Mouse (Mus musculus): Measurements from ENCODE around the gene Mov10. TPM values are rescaled to one million over a fixed set of nuclear protein-coding genes. Genes with fewer than 3 reads are reported as not detected.

The Mov10 gene
- total and polyA plus RNA-seq, 3 experiments, result 7.2 to 31.9 (median 18.4) TPM

GRCm38 (mm10) chr3:104812254-104812653 is 6.1 kb downstream of the Mov10 start:
- peak overlapping the region; percentile 95 for H3K4me2 ChIP-seq (ENCODE audit: insufficient read depth, low read depth, poor library complexity, severe bottlenecking)
- dilution Hi-C loops (cut with MboI; ENCODE audit: extremely low pct_ligation_motif_present, extremely low pct_unique_long_range_greater_than_20kb, low sequenced_read_pairs) (no loop called here), in situ Hi-C loops (cut with MboI; ENCODE audit: low pct_ligation_motif_present, low pct_unique_long_range_greater_than_20kb, low sequenced_read_pairs) (no loop called here)
- H3K9me3 ChIP-seq (replicated peaks; ENCODE audit: low read length), result no peaks in the 10 kb centered on the region
- H3K9ac ChIP-seq (ENCODE audit: insufficient read depth, low read depth), result peak overlapping the region; percentile 53; the same call in 1 of the 2 replicates
- H3K4me3 ChIP-seq (replicated peaks in 1 of 3; ENCODE audit: low read depth in 2 of 3, low read length in 2 of 3, poor library complexity in 1 of 3), result peak overlapping the region in 1 of 3 experiments; percentile 11
- H3K36me3 ChIP-seq (replicated peaks in 1 of 2; ENCODE audit: control insufficient read depth in 1 of 2, insufficient read depth in 1 of 2, low read length in 1 of 2), result peaks cover 0 to 13% of the 10 kb centered on the region in 2 experiments
- no peak overlapping the region; the same call in 1 of the 2 replicates for H3K27ac ChIP-seq (ENCODE audit: insufficient read depth, low read depth)
- peaks cover 14 to 30% of the 10 kb centered on the region in 2 experiments for H3K4me1 ChIP-seq (ENCODE audit: control insufficient read depth in 1 of 2, insufficient read depth in 2 of 2)
- H3K79me2 ChIP-seq (replicated peaks; ENCODE audit: control insufficient read depth, extremely low read depth, insufficient read depth, poor library complexity, severe bottlenecking), result no peaks in the 10 kb centered on the region
- no peaks in the 10 kb centered on the region for H3K27me3 ChIP-seq (replicated peaks)
- peak; percentile 47 for DNase-seq (ENCODE audit: extremely low read depth)
- TF ChIP-seq ZMIZ1 (IDR thresholded peaks at IDR 0.05; ENCODE audit: low read depth, low read length) (no peak), HCFC1 (IDR thresholded peaks at IDR 0.05; ENCODE audit: low read depth, low read length) (peak; percentile 25; the same call in 1 of the 2 replicates), IRF4 (IDR thresholded peaks at IDR 0.05; ENCODE audit: low read depth, low read length) (peak; percentile 76; the same call in 1 of the 2 replicates), EP300 (IDR thresholded peaks at IDR 0.05; ENCODE audit: low read length) (peak; percentile 49; the same call in 1 of the 2 replicates), NRF1 (IDR thresholded peaks at IDR 0.05; ENCODE audit: low read depth, low read length) (peak; percentile 16; the same call in 1 of the 2 replicates), E2F4 (IDR thresholded peaks at IDR 0.05; ENCODE audit: insufficient replicate concordance, low read depth, low read length) (no peak), ELF1 (IDR thresholded peaks at IDR 0.05; ENCODE audit: low read depth, low read length) (peak; percentile 57), MAZ (IDR thresholded peaks at IDR 0.05; ENCODE audit: low read depth, low read length) (0 out of 2 replicates have a peak, but pooled peaks have one; percentile 33), USF1 (IDR thresholded peaks at IDR 0.05; ENCODE audit: low read depth, low read length) (no peak), SIN3A (IDR thresholded peaks at IDR 0.05; ENCODE audit: low read length) (0 out of 2 replicates have a peak, but pooled peaks have one; percentile 42), POLR2A (IDR thresholded peaks at IDR 0.05; ENCODE audit: low read depth, low read length) (peak; percentile 43), MEF2A (IDR thresholded peaks at IDR 0.05; ENCODE audit: borderline replicate concordance, low read depth, low read length) (0 out of 2 replicates have a peak, but pooled peaks have one; percentile 16), KAT2A (IDR thresholded peaks at IDR 0.05; ENCODE audit: insufficient replicate concordance, low read length) (no peak), UBTF (IDR thresholded peaks at IDR 0.05; ENCODE audit: low read depth, low read length) (no peak), TCF12 (IDR thresholded peaks at IDR 0.05; ENCODE audit: low read depth, low read length) (peak; percentile 49; the same call in 1 of the 2 replicates), CHD2 (IDR thresholded peaks at IDR 0.05; ENCODE audit: low read length) (0 out of 2 replicates have a peak, but pooled peaks have one; percentile 42)

- dilution Hi-C loops (cut with MboI; ENCODE audit: extremely low pct_ligation_motif_present, extremely low pct_unique_long_range_greater_than_20kb, low sequenced_read_pairs) (no loop called here), in situ Hi-C loops (cut with MboI; ENCODE audit: low pct_ligation_motif_present, low pct_unique_long_range_greater_than_20kb, low sequenced_read_pairs) (no loop called here)
- Histone ChIP-seq H3K27ac (ENCODE audit: insufficient read depth, low read depth) (no peak overlapping the region), H3K27me3 (replicated peaks) (no peaks in the 10 kb centered on the region), H3K9ac (ENCODE audit: insufficient read depth, low read depth) (no peak overlapping the region), H3K4me3 (replicated peaks in 1 of 3; ENCODE audit: low read depth in 2 of 3, low read length in 2 of 3, poor library complexity in 1 of 3) (no peak overlapping the region), H3K4me1 (ENCODE audit: control insufficient read depth in 1 of 2, insufficient read depth in 2 of 2) (peaks cover 10 to 25% of the 10 kb centered on the region in 2 experiments), H3K9me3 (replicated peaks; ENCODE audit: low read length) (no peaks in the 10 kb centered on the region), H3K4me2 (ENCODE audit: insufficient read depth, low read depth, poor library complexity, severe bottlenecking) (no peak overlapping the region), H3K79me2 (replicated peaks; ENCODE audit: control insufficient read depth, extremely low read depth, insufficient read depth, poor library complexity, severe bottlenecking) (no peaks in the 10 kb centered on the region), H3K36me3 (replicated peaks in 1 of 2; ENCODE audit: control insufficient read depth in 1 of 2, insufficient read depth in 1 of 2, low read length in 1 of 2) (peaks cover 0 to 17% of the 10 kb centered on the region in 2 experiments)
- no peak for DNase-seq (ENCODE audit: extremely low read depth)
- TF ChIP-seq POLR2AphosphoS2 (IDR thresholded peaks at IDR 0.05; ENCODE audit: low read depth, low read length), result no peak
- TF ChIP-seq UBTF (IDR thresholded peaks at IDR 0.05; ENCODE audit: low read depth, low read length), result no peak
- no peak for TF ChIP-seq EP300 (IDR thresholded peaks at IDR 0.05; ENCODE audit: low read length)
- no peak for TF ChIP-seq RCOR1 (conservative IDR thresholded peaks at IDR 0.05; ENCODE audit: low read depth, low read length)
- TF ChIP-seq ETS1 (conservative IDR thresholded peaks at IDR 0.05; ENCODE audit: low read depth, low read length), result no peak
- TF ChIP-seq MAX (IDR thresholded peaks at IDR 0.05; ENCODE audit: low read length), result no peak
- TF ChIP-seq JUN (IDR thresholded peaks at IDR 0.05; ENCODE audit: insufficient read depth, low read depth, low read length), result no peak
- no peak for TF ChIP-seq CHD1 (IDR thresholded peaks at IDR 0.05; ENCODE audit: low read depth, low read length)
- no peak for TF ChIP-seq POLR2A (IDR thresholded peaks at IDR 0.05; ENCODE audit: low read depth, low read length)
- TF ChIP-seq GABPA (IDR thresholded peaks at IDR 0.05; ENCODE audit: insufficient replicate concordance, low read depth, low read length), result no peak
- TF ChIP-seq ZMIZ1 (IDR thresholded peaks at IDR 0.05; ENCODE audit: low read depth, low read length), result no peak
- TF ChIP-seq RAD21 (IDR thresholded peaks at IDR 0.05; ENCODE audit: low read depth, low read length), result no peak
- TF ChIP-seq MYC (IDR thresholded peaks at IDR 0.05; ENCODE audit: low read depth, low read length), result no peak
- no peak for TF ChIP-seq JUND (conservative IDR thresholded peaks at IDR 0.05; ENCODE audit: low read depth, low read length)
- TF ChIP-seq BHLHE40 (IDR thresholded peaks at IDR 0.05; ENCODE audit: low read depth, low read length), result no peak
- no peak for TF ChIP-seq KAT2A (IDR thresholded peaks at IDR 0.05; ENCODE audit: insufficient replicate concordance, low read length)
- no peak for TF ChIP-seq NRF1 (IDR thresholded peaks at IDR 0.05; ENCODE audit: low read depth, low read length)
- no peak for TF ChIP-seq SMC3 (IDR thresholded peaks at IDR 0.05; ENCODE audit: low read depth, low read length)
- TF ChIP-seq TCF12 (IDR thresholded peaks at IDR 0.05; ENCODE audit: low read depth, low read length), result no peak
- TF ChIP-seq MAFK (IDR thresholded peaks at IDR 0.05; ENCODE audit: insufficient replicate concordance, low read length), result no peak
Observed at GRCm38 (mm10) chr3:104811752-104812151, 6.6 kb downstream of the Mov10 start.
